Mouse (Mus musculus) embryonic fibroblast, embryonic 13.5 days (primary cell): ENCODE data around the gene Greb1. TPM values are rescaled to one million over a fixed set of nuclear protein-coding genes. Genes with fewer than 3 reads are reported as not detected.

Source experiments
- H3K27ac ChIP-seq: 2 replicates; pipeline ENCODE4 v1.5.1; 2012; ENCODE audit warnings: low read length, control low read depth, inconsistent platforms; ENCODE audit not compliant: insufficient read depth
- H3K4me1 ChIP-seq: 2 replicates; pipeline ENCODE4 v1.6.1; 2011; ENCODE audit warnings: low read length; ENCODE audit not compliant: control insufficient read depth, insufficient read depth
- H3K4me3 ChIP-seq: 2 replicates; pipeline ENCODE4 v1.5.1; 2011; ENCODE audit warnings: mild to moderate bottlenecking, control low read depth, low read length; ENCODE audit not compliant: insufficient read depth
- CTCF ChIP-seq: IDR thresholded peaks from 2 replicates; pipeline ENCODE4 v1.5.1; 2011; ENCODE audit warnings: mild to moderate bottlenecking, control low read depth, low read length, moderate library complexity, borderline replicate concordance; ENCODE audit not compliant: insufficient read depth
- POLR2A ChIP-seq: IDR thresholded peaks from 2 replicates; pipeline ENCODE4 v1.6.1; 2011; ENCODE audit warnings: low read depth, mild to moderate bottlenecking, control low read depth, low read length, moderate library complexity
- polyA plus RNA-seq: library from polyadenylated mRNA; stranded (reverse); fragments of >200 nt; gene quantifications from 2 replicates; pipeline ENCODE4 v1.2.4, GENCODE M21; 2011; ENCODE audit warnings: low read depth; ENCODE audit not compliant: missing spikeins, insufficient read length

Gene Greb1
- polyA plus RNA-seq, 1 experiment = 0.84 TPM

GRCm38 (mm10) chr12:16808045-16808444, 7.4 kb upstream of the Greb1 start:
- Histone ChIP-seq H3K4me1 (peaks cover 3% of the 10 kb centered on the region; the same call in 1 of the 2 replicates), H3K4me3 (no peak overlapping the region), H3K27ac (no peak overlapping the region)
- TF ChIP-seq POLR2A = no peak
- TF ChIP-seq CTCF = no peak

- Histone ChIP-seq H3K4me1 (no peaks in the 10 kb centered on the region), H3K27ac (no peak overlapping the region), H3K4me3 (no peak overlapping the region)
- TF ChIP-seq POLR2A (no peak), CTCF (peak; percentile 48; the same call in 1 of the 2 replicates)
These were observed 4.8 kb upstream of the Greb1 start for GRCm38 (mm10) chr12:16805511-16805910.

GRCm38 (mm10) chr12:16803956-16804430, 3.3 kb upstream of the Greb1 start:
- Histone ChIP-seq H3K4me3 (no peak overlapping the region), H3K4me1 (no peaks in the 10 kb centered on the region), H3K27ac (no peak overlapping the region)
- TF ChIP-seq POLR2A = no peak
- no peak for TF ChIP-seq CTCF

GRCm38 (mm10) chr12:16803237-16803955, 2.7 kb upstream of the Greb1 start:
- TF ChIP-seq CTCF (no peak), POLR2A (no peak)
- H3K27ac ChIP-seq = no peak overlapping the region

GRCm38 (mm10) chr12:16800959-16801315, 251 bp upstream of the Greb1 start:
- no peak overlapping the region for H3K27ac ChIP-seq
- 0 out of 2 replicates have a peak overlapping the region, but pooled peaks have one; percentile 15 for H3K4me3 ChIP-seq
- TF ChIP-seq CTCF = no peak
- no peak for TF ChIP-seq POLR2A
- H3K4me1 ChIP-seq = no peaks in the 10 kb centered on the region

More at GRCm38 (mm10) chr12:16803237-16803955, 2.7 kb upstream of the Greb1 start:
- H3K4me1 ChIP-seq = no peaks in the 10 kb centered on the region
- no peak overlapping the region for H3K4me3 ChIP-seq

- H3K27ac ChIP-seq = no peak overlapping the region
- TF ChIP-seq POLR2A = no peak
- no peak for TF ChIP-seq CTCF
- H3K4me3 ChIP-seq = no peak overlapping the region; the same call in 1 of the 2 replicates
- no peaks in the 10 kb centered on the region for H3K4me1 ChIP-seq
These were observed 793 bp downstream of the Greb1 start for GRCm38 (mm10) chr12:16799928-16800258.

GRCm38 (mm10) chr12:16798894-16799293, 1.8 kb downstream of the Greb1 start:
- H3K4me3 ChIP-seq = no peak overlapping the region
- H3K27ac ChIP-seq = no peak overlapping the region
- no peaks in the 10 kb centered on the region for H3K4me1 ChIP-seq
- TF ChIP-seq CTCF (no peak), POLR2A (no peak)

- H3K4me1 ChIP-seq = no peaks in the 10 kb centered on the region
- H3K27ac ChIP-seq = no peak overlapping the region
- no peak for TF ChIP-seq CTCF
- no peak for TF ChIP-seq POLR2A
- no peak overlapping the region for H3K4me3 ChIP-seq
These were observed 4.9 kb downstream of the Greb1 start for GRCm38 (mm10) chr12:16795781-16796180.

GRCm38 (mm10) chr12:16793371-16793770, 7.3 kb downstream of the Greb1 start:
- H3K27ac ChIP-seq = no peak overlapping the region
- no peaks in the 10 kb centered on the region for H3K4me1 ChIP-seq
- no peak for TF ChIP-seq POLR2A
- H3K4me3 ChIP-seq = no peak overlapping the region

- TF ChIP-seq CTCF = no peak
- H3K27ac ChIP-seq = no peak overlapping the region
- H3K4me3 ChIP-seq = no peak overlapping the region
- no peaks in the 10 kb centered on the region for H3K4me1 ChIP-seq
These were observed 10.2 kb downstream of the Greb1 start for GRCm38 (mm10) chr12:16790456-16790855.
